Mouse (Mus musculus): ENCODE data around the gene Nabp2.

DNA sequence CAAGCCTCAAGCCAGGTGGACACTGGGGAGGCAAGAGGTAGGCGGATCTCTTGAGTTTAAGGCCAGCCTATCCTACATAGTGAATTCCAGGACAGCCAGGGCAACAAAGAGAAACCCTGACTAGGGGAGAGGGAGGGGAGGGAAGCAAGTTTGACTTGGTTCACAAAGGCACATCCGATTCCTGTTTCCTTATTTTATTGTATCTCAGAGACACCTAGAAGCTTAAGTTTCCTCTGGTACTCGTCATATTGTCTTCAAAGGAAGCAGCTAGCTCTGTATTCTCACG, 789 bp downstream of the Nabp2 start:
- TF ChIP-seq CTCF (IDR thresholded peaks at IDR 0.05; ENCODE audit: low read depth) = no peak
- no peak for TF ChIP-seq EP300 (IDR thresholded peaks at IDR 0.05; ENCODE audit: low read depth)

Measured in liver, postnatal 0 days (tissue).